Mouse (Mus musculus) E14TG2a.4 (cell line): ENCODE measurements around the gene Psma2.

Experiments
- CTCF ChIP-seq: conservative IDR thresholded peaks from 2 replicates; pipeline ENCODE4 v1.5.1; 2014; ENCODE audit warnings: low read length
- NANOG ChIP-seq: IDR thresholded peaks from 2 replicates; pipeline ENCODE4 v1.6.1; 2014; ENCODE audit warnings: borderline replicate concordance, low read length, mixed read lengths

DNA sequence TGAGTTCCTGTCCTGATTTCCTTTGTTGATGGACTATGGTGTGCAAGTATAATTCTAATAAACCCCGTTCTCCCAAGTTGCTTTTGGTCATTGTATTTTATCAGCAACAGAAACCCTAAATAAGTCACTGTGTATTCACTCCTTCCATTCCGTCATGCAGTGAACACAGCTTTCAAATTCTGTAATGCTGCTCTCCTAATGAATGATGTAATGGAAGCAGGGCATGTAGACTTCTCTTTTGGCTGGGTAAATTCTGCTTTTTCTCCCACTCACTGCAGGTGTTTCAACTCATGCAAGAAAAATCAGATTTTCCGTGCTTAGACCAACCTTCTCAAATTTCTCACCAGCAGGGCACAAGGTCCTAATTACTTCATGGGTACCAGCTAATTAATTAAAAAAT, 104.7 kb downstream of the Psma2 start:
- TF ChIP-seq CTCF (no peak), NANOG (no peak)
